Mouse (Mus musculus) megakaryocyte, adult 5-6 weeks (primary cell): Measurements from ENCODE around the gene Zfp26. TPM values are rescaled to one million over a fixed set of nuclear protein-coding genes. Genes with fewer than 3 reads are reported as not detected.

Experiments
- total RNA-seq, 2 experiments: library from RNA; stranded (forward) in 1 of 2; stranded (reverse) in 1 of 2; fragments of 153-499, 151-499 nt in 1 of 2; fragments of 221-1000, 200-1000 nt in 1 of 2; gene quantifications; 2 replicates each; pipeline versions ENCODE4 v1.2.3 to v1.2.4; 2015 to 2017

Gene Zfp26
- total RNA-seq, 2 experiments from 2014 or later = 27.1 to 33.0 TPM

Other genes starting within 250 kb of the Zfp26 start
- gene Olfr871, start 248.0 kb downstream of the Zfp26 start, total RNA-seq (2015) = not detected in 2 replicates
- not detected in 2 replicates for gene Olfr871, start 248.0 kb downstream of the Zfp26 start, total RNA-seq (2017)
- gene Olfr872, start 223.0 kb downstream of the Zfp26 start, total RNA-seq (2015) = not detected in 2 replicates
- gene Olfr872, start 223.0 kb downstream of the Zfp26 start, total RNA-seq (2017) = not detected in 2 replicates
- gene Olfr39, start 177.8 kb downstream of the Zfp26 start, total RNA-seq (2015) = not detected in 2 replicates
- gene Olfr39, start 177.8 kb downstream of the Zfp26 start, total RNA-seq (2017) = not detected in 2 replicates
- not detected in 2 replicates for gene Olfr873, start 161.6 kb downstream of the Zfp26 start, total RNA-seq (2015)
- gene Olfr873, start 161.6 kb downstream of the Zfp26 start, total RNA-seq (2017) = not detected in 2 replicates
- gene Olfr18, start 124.1 kb downstream of the Zfp26 start, total RNA-seq (2015) = not detected in 2 replicates
- gene Olfr18, start 124.1 kb downstream of the Zfp26 start, total RNA-seq (2017) = not detected in 2 replicates
- 7.1 and 9.2 TPM in 2 replicates for gene Zfp560, start 75.0 kb downstream of the Zfp26 start, total RNA-seq (2015)
- 0.70 and 4.5 TPM in 2 replicates for gene Zfp560, start 75.0 kb downstream of the Zfp26 start, total RNA-seq (2017)
- 18.6 and 22.3 TPM in 2 replicates for gene Zfp426, start 32.6 kb upstream of the Zfp26 start, total RNA-seq (2015)
- 20.8 and 23.6 TPM in 2 replicates for gene Zfp426, start 32.6 kb upstream of the Zfp26 start, total RNA-seq (2017)
- 20.8 and 24.3 TPM in 2 replicates for gene Zfp266, start 61.3 kb upstream of the Zfp26 start, total RNA-seq (2015)
- gene Zfp266, start 61.3 kb upstream of the Zfp26 start, total RNA-seq (2017) = 21.0 and 22.8 TPM in 2 replicates
- gene Zfp846, start 121.1 kb upstream of the Zfp26 start, total RNA-seq (2015) = 11.7 and 12.8 TPM in 2 replicates
- gene Zfp846, start 121.1 kb upstream of the Zfp26 start, total RNA-seq (2017) = 7.0 and 8.0 TPM in 2 replicates
- 455 and 486 TPM in 2 replicates for gene Ubl5, start 182.7 kb upstream of the Zfp26 start, total RNA-seq (2015)
- 123 and 127 TPM in 2 replicates for gene Ubl5, start 182.7 kb upstream of the Zfp26 start, total RNA-seq (2017)
- gene Fbxl12, start 184.6 kb upstream of the Zfp26 start, total RNA-seq (2015) = 14.4 and 20.1 TPM in 2 replicates
- gene Fbxl12, start 184.6 kb upstream of the Zfp26 start, total RNA-seq (2017) = 4.1 and 4.5 TPM in 2 replicates
- 10.2 and 10.6 TPM in 2 replicates for gene Pin1, start 191.9 kb upstream of the Zfp26 start, total RNA-seq (2015)
- 7.5 and 9.8 TPM in 2 replicates for gene Pin1, start 191.9 kb upstream of the Zfp26 start, total RNA-seq (2017)